Mouse (Mus musculus) intestine, embryonic 16.5 days (tissue): Measurements from ENCODE around the gene Dmbt1. TPM values are rescaled to one million over a fixed set of nuclear protein-coding genes. Genes with fewer than 3 reads are reported as not detected.
"Not testable (repeated sequence)": the region's sequence is repeated elsewhere in the genome, so short reads cannot be mapped to it uniquely, and the experiment has no call there.

Source experiments
- ATAC-seq: fragments of 200-750 bp; cut with Nextera tagmentation; 2 replicates; pipeline ENCODE4 v1.8.0; 2017; ENCODE audit warnings: moderate TSS enrichment, moderate library complexity
- H3K27ac ChIP-seq: fragments of 300-500 bp; sonication (generic); 2 replicates; pipeline ENCODE4 v1.5.1; 2014; ENCODE audit warnings: mild to moderate bottlenecking, low read length
- H3K27me3 ChIP-seq: fragments of 300-500 bp; sonication (generic); replicated peaks from 2 replicates; pipeline ENCODE4 v1.6.1; 2014; ENCODE audit warnings: low read length, control low read depth, mixed read lengths; ENCODE audit not compliant: control insufficient read depth, insufficient read depth
- H3K36me3 ChIP-seq: fragments of 300-500 bp; sonication (generic); 2 replicates; pipeline ENCODE4 v1.6.1; 2014; ENCODE audit warnings: low read length, control low read depth; ENCODE audit not compliant: control insufficient read depth, insufficient read depth
- H3K4me1 ChIP-seq: fragments of 300-500 bp; sonication (generic); 2 replicates; pipeline ENCODE4 v1.6.1; 2014; ENCODE audit warnings: low read length, control low read depth, mixed read lengths; ENCODE audit not compliant: control insufficient read depth, insufficient read depth
- H3K4me2 ChIP-seq: fragments of 300-500 bp; sonication (generic); 2 replicates; pipeline ENCODE4 v1.6.1; 2014; ENCODE audit warnings: low read depth, low read length, control low read depth
- H3K4me3 ChIP-seq: fragments of 300-500 bp; sonication (generic); 2 replicates; pipeline ENCODE4 v1.5.1; 2014; ENCODE audit warnings: mild to moderate bottlenecking, low read length
- H3K9ac ChIP-seq: fragments of 300-500 bp; sonication (generic); 2 replicates; pipeline ENCODE4 v1.6.1; 2014; ENCODE audit warnings: low read depth, low read length
- H3K9me3 ChIP-seq: fragments of 300-500 bp; sonication (generic); 2 replicates; pipeline ENCODE4 v1.6.1; 2016; ENCODE audit warnings: low read length, control low read depth; ENCODE audit not compliant: control insufficient read depth
- WGBS: fragments of 180-500 bp; shearing (Covaris S2); extraction: QIAGEN DNeasy Blood & Tissue Kit; methylation state at CpG from one replicate; pipeline ENCODE4 v1.1.7; 2014; 5-methylcytosine and 5-hydroxymethylcytosine counted together
- polyA plus RNA-seq: library from polyadenylated mRNA; unstranded; fragments of >200 nt; fragmentation: Nextera tagmentation; extraction: Ambion mirVana; gene quantifications from 2 replicates; pipeline ENCODE4 v1.2.1, GENCODE M21; 2015

Gene Dmbt1
- polyA plus RNA-seq, 1 experiment from 2014 or later: 209 TPM

GRCm38 (mm10) chr7:131036396-131036795, 4.5 kb downstream of the Dmbt1 start:
- H3K27me3 ChIP-seq: no peaks in the 10 kb centered on the region
- WGBS: 84% methylated on average over 3 of the region's 3 CpGs
- no peaks in the 10 kb centered on the region for H3K36me3 ChIP-seq
- H3K27ac ChIP-seq: no peak overlapping the region
- H3K9ac ChIP-seq: no peak overlapping the region
- H3K4me3 ChIP-seq: no peak overlapping the region
- H3K9me3 ChIP-seq: no peaks in the 10 kb centered on the region
- H3K4me2 ChIP-seq: no peak overlapping the region
- no peak for ATAC-seq
- 0 out of 2 replicates have a peak, but pooled peaks cover 2% of the 10 kb centered on the region for H3K4me1 ChIP-seq

GRCm38 (mm10) chr7:131037083-131037482, 5.2 kb downstream of the Dmbt1 start:
- ATAC-seq: peak; percentile 73
- Histone ChIP-seq H3K4me3 (no peak overlapping the region), H3K4me1 (0 out of 2 replicates have a peak, but pooled peaks cover 2% of the 10 kb centered on the region), H3K27ac (no peak overlapping the region), H3K36me3 (no peaks in the 10 kb centered on the region), H3K9ac (no peak overlapping the region), H3K4me2 (no peak overlapping the region), H3K9me3 (no peaks in the 10 kb centered on the region), H3K27me3 (no peaks in the 10 kb centered on the region)
- 52% methylated on average over 2 of the region's 2 CpGs for WGBS

GRCm38 (mm10) chr7:131040760-131041159, 8.9 kb downstream of the Dmbt1 start:
- not testable (repeated sequence) for H3K36me3 ChIP-seq, H3K27ac ChIP-seq, H3K4me3 ChIP-seq, H3K4me1 ChIP-seq, H3K27me3 ChIP-seq, H3K9ac ChIP-seq, H3K4me2 ChIP-seq, H3K9me3 ChIP-seq, ATAC-seq
- 89% methylated on average over 8 of the region's 8 CpGs for WGBS

- Histone ChIP-seq H3K27me3 (no peaks in the 10 kb centered on the region), H3K4me2 (no peak overlapping the region), H3K9ac (no peak overlapping the region), H3K27ac (no peak overlapping the region), H3K4me1 (no peaks in the 10 kb centered on the region), H3K9me3 (no peaks in the 10 kb centered on the region), H3K36me3 (no peaks in the 10 kb centered on the region), H3K4me3 (no peak overlapping the region)
- 0 out of 2 replicates have a peak, but pooled peaks have one; percentile 57 for ATAC-seq
- 59% methylated on average over 1 of the region's 1 CpGs for WGBS
Measured at GRCm38 (mm10) chr7:131042657-131043056, 10.8 kb downstream of the Dmbt1 start.

- not testable (repeated sequence) for H3K9me3 ChIP-seq, H3K36me3 ChIP-seq, ATAC-seq, H3K4me2 ChIP-seq, H3K9ac ChIP-seq, H3K4me1 ChIP-seq, H3K27ac ChIP-seq, H3K27me3 ChIP-seq, H3K4me3 ChIP-seq
- WGBS: 36% methylated on average over 3 of the region's 3 CpGs
Measured at GRCm38 (mm10) chr7:131045258-131045835, 13.5 kb downstream of the Dmbt1 start.

- H3K9ac ChIP-seq, H3K27ac ChIP-seq, H3K36me3 ChIP-seq, H3K4me2 ChIP-seq, ATAC-seq, H3K4me3 ChIP-seq, H3K27me3 ChIP-seq, H3K9me3 ChIP-seq, H3K4me1 ChIP-seq: not testable (repeated sequence)
- 78% methylated on average over 8 of the region's 8 CpGs for WGBS
Measured at GRCm38 (mm10) chr7:131049829-131050228, 18.0 kb downstream of the Dmbt1 start.

- no peak overlapping the region for H3K9ac ChIP-seq
- H3K4me3 ChIP-seq: no peak overlapping the region
- no peaks in the 10 kb centered on the region for H3K4me1 ChIP-seq
- H3K27ac ChIP-seq: no peak overlapping the region
- no peaks in the 10 kb centered on the region for H3K27me3 ChIP-seq
- H3K36me3 ChIP-seq: no peaks in the 10 kb centered on the region
- H3K4me2 ChIP-seq: no peak overlapping the region
- no peaks in the 10 kb centered on the region for H3K9me3 ChIP-seq
- ATAC-seq: no peak
Measured at GRCm38 (mm10) chr7:131054808-131055370, 23.0 kb downstream of the Dmbt1 start.

GRCm38 (mm10) chr7:131057918-131058317, 26.1 kb downstream of the Dmbt1 start:
- WGBS: 81% methylated on average over 9 of the region's 9 CpGs
- not testable (repeated sequence) for H3K4me2 ChIP-seq, H3K4me3 ChIP-seq, H3K9ac ChIP-seq, ATAC-seq, H3K36me3 ChIP-seq, H3K4me1 ChIP-seq, H3K9me3 ChIP-seq, H3K27ac ChIP-seq, H3K27me3 ChIP-seq

GRCm38 (mm10) chr7:131059808-131060207, 28.0 kb downstream of the Dmbt1 start:
- not testable (repeated sequence) for H3K4me1 ChIP-seq, H3K9me3 ChIP-seq, ATAC-seq, H3K27ac ChIP-seq, H3K4me3 ChIP-seq, H3K9ac ChIP-seq, H3K4me2 ChIP-seq, H3K27me3 ChIP-seq, H3K36me3 ChIP-seq
- WGBS: 55% methylated on average over 2 of the region's 2 CpGs

GRCm38 (mm10) chr7:131062541-131062940, 30.7 kb downstream of the Dmbt1 start:
- Histone ChIP-seq H3K36me3 (no peaks in the 10 kb centered on the region), H3K9me3 (no peaks in the 10 kb centered on the region), H3K9ac (no peak overlapping the region), H3K27ac (no peak overlapping the region), H3K27me3 (no peaks in the 10 kb centered on the region), H3K4me1 (no peaks in the 10 kb centered on the region), H3K4me3 (no peak overlapping the region), H3K4me2 (no peak overlapping the region)
- 87% methylated on average over 2 of the region's 2 CpGs for WGBS
- no peak for ATAC-seq
